Mouse (Mus musculus): ENCODE results near the gene Timd2.
"Not testable (repeated sequence)": the region's sequence is repeated elsewhere in the genome, so short reads cannot be mapped to it uniquely, and the experiment has no call there.

Timd2 gene

DNA sequence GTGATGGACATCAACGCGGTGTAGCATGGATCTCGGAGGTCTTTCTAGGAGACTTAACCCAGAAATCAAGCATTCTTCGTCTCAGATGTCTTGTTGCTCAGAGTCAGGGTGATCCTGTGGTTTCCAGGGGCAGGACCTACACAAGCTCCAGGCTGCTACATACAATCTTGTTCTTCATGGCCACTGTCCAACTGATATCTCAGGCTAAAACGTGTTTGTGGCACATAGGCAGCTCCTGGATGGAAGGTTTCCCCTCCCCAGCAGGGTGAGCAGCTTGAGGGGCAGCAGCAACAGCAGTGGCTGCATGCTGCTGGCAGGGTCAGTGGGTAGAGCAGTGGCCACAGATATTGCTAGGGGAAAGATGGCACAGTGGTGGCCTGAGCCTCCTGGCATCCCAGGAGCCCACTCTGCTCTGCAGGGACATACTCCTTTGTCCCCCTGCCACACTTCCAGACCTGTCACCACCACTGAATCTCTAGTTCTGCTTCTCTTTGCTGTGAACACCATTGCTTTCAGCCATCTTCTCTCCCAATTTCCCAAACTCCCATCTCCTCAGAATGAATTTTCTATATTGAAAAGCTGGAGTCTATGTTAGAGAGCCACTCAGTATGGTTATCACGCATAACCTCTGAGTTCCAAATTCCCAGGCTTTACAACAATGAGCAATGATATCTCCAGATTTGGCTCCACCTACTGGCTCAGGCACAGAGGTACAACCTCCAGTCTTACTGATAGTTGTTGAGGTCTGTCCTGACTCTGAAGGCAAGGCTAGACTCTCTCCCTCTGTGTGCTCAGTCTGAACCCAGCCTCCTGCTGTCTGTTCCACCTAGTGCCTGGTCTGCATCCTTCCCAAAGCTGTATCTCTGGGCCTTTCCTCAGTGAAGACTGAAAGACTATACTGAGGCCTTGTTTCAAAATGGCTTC, 41.0 kb downstream of the Timd2 start:
- DNase-seq (ENCODE audit: low read depth, low spot score), result peak; percentile 78

DNA sequence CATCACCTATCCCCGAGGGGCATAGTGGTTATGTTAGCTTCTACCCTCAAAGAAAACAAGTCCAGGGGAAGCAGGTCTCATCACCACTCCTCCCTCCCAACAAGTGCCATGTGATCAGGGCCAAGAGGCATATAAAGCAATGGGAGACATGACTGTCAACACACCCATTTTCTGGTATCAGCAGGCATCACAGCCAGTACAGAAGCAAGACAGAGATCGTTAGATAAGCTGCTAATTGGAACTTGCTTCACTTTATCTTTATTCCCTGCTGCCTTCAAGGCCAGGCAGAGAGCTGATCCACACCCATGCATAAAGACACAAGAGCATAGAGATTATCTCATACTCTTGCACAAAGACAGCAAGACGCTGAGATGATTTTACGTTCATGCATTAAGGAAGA, 43.6 kb downstream of the Timd2 start:
- no peak for DNase-seq (ENCODE audit: low read depth, low spot score)

DNA sequence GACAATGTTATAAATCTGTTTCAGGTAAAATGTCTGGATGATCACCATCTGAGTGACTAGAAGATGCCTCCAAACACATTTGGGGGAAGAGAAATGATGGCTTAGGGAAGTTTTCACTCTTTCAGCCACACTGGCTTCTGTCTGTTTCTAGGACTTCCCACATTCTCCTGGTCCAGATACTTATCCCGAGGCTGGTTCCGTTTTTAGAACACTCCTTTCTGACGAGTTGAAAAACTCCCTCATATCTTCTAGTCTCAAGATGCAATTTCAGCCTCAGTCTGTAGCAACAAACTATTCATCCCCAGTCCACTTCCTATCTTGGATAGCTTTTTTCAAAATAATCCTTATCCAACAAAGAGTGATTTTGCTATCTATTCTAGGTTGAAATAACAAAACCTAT, 54.4 kb downstream of the Timd2 start:
- no peak for DNase-seq (ENCODE audit: low read depth, low spot score)

DNA sequence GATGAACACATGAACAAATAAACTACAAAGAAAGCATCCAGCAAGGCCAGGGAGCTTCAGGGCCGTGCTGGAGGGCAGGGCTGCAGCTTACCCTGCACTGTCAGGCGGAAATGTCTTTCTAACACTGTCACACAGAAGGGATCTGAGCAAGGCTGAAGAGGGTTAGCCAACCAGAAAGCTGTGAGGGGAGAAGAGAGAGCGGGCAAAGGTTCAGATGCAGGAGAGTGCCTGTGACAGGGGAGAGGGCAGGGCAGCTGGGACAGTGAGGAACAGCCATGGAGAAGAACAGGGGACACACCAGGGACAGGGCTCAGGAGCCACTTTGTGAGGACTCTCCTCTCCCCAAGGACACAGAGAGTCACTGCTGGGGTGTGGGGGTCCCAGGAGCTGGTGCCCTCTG, 57.2 kb downstream of the Timd2 start:
- DNase-seq (ENCODE audit: low read depth, low spot score), result not testable (repeated sequence)

DNA sequence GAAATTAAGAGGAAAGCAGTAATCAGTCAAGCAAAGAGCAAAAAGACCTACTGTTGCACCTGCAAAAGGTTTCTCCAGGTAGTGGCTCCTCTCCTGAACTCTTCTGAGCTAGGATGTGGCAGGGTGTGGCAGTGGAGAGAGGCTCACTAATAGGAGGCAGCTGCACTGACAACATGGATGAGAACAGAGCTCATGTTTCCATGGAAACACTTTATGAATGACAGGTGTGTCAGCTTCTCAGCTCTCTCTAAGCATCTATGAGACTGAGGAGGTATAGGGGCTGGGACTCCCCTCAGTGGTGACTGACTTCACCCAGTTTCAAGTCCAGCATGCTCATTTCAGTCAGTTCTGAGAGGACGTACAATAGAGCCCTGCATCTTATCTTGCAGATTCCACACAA, 62.0 kb downstream of the Timd2 start:
- no peak for DNase-seq (ENCODE audit: low read depth, low spot score)

DNA sequence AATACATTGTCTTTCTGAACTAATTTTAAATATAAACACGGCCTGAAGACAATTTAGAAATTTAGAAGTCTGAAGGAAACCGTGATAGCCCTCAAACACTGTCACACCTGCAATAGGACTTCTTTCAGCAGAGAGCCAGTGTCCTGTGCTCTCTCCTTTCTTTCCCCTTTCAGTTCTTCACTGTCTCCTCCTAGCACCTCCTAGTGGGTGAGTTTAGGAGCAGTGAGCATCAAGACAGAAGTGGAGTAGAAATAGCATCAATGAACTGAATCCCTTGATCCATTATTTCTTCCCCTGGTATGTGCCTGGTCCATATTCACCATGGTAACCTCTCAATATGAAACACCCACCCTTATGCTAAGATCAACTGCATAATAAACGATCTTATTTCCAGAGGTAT, 70.3 kb downstream of the Timd2 start:
- DNase-seq (ENCODE audit: low read depth, low spot score), result no peak

DNA sequence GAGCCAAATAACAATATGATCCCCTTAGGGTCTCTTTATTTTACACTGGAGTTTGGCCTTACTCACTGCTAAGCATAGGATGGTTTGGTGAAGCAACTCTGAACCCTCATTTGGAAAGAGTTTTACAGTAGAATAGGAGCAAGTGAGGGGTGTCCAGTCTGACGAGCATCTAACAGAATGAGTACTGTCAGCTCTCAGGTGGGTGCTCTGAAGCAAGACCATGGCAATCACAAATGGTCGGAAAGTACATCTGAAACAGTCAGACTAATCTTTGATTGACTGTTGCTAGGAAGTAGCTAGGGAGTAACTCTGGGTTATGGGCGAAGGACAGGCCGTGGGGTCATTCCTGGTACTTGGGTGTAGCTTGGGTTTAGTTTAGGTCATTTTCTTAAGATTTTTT, 71.3 kb downstream of the Timd2 start:
- DNase-seq (ENCODE audit: low read depth, low spot score), result not testable (repeated sequence)

DNA sequence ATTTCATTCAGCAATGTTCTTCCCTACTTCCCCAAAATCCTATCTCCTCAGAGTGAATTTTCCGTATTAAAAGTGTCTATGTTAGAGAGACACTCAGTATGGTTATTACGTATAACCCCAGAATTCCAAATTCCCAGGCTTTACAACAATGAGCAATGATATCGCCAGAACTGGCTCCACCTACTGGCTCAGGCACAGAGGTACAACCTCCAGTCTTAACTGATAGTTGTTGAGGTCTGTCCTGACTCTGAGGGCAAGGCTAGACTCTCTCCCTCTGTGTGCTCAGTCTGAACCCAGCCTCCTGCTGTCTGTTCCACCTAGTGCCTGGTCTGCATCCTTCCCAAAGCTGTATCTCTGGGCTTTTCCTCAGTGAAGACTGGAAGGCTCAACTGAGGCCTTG, 75.2 kb downstream of the Timd2 start:
- DNase-seq (ENCODE audit: low read depth, low spot score), result peak; percentile 39

DNA sequence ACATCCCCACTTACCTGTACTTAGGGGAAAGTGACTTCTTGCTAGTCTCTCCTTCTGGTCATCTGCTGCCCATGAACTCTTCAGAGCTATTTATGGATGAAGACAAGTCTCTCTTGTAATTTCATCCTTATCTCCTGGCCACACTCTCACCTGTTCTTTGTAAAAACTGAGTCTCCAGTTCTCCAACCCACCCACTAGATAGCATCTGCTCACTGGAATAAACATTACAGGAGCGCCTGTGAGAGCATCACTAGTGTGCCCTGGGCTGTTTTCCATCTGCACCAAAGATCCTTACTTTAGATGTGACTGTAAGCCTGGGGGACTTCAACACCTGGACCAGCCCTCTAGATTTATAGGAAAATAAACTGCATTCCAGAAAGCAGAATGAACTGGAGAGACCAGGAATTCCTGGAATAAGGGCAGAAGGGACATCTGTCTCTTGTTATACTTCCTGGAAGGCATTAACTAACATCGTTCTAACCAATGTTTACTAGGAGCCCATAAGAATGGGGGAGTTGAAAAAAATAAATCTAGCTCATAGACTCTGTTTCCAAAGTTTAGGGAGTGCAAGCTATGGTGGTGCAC, 77.6 kb downstream of the Timd2 start, which contains the start of gene Dppa1:
Gene Dppa1 (minus strand): TSS at position 51 of the 585 bp plus-strand sequence.
- no peak for DNase-seq (ENCODE audit: low read depth, low spot score)

DNA sequence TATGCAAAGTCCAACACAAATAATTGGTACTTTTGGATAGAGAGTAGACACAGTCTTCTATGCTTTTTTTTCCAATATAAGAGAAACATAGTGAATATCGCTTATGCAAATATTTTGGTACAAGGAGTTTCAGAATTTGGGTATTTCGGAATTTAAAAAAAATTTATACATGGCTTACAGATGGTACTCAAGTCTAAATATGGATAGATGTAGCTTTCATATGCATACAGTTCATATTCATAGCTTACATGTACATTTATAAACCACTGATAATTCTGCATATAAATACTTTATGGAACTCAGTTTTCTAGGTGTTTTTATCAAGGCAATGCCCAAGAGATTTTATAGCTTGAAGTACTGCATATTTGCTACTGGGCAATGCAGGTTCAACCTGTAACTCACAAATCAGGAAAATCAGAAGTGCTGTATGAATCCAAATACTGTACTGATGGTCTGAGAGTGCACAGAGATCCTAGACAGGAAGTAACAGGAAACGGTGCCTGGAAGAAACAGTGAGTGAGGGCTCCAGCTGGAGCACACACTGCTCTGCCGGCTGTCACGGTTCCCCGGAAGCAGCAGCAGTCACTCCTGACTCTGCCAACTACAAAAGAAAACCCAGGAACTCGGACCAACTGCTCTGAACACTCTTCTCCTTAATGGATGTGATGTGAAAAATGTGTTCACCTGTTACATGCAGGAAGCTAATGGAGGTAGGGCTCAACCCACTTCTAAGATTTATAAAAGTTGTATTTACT, 86.3 kb downstream of the Timd2 start:
- no peak for DNase-seq (ENCODE audit: low read depth, low spot score)

DNA sequence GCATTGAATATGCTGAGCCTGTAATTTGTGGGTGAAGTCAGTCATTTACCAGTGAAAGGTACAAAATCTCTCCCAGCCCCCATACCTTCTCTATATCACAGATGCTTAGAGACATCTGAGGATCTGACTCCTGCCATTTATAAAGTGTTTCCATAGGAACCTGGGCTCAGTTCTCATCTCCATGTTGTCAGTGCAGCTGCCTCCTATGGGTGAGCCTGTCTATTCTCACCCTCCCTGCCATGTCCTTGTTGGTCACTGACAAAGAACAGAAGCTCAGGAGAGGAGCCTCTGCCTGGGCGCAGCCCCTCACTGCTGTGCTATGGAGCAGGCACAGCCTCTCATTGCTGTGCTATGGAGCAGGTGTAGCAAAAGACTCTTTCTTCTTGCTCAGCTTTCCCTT, 86.9 kb downstream of the Timd2 start:
- no peak for DNase-seq (ENCODE audit: low read depth, low spot score)
